Mouse (Mus musculus) CH12.LX (cell line): ENCODE data around the gene Kiz. TPM values are rescaled to one million over a fixed set of nuclear protein-coding genes. Genes with fewer than 3 reads are reported as not detected.

Experiments
- DNase-seq: peaks from one replicate; pipeline ENCODE4 v3.0.0-alpha.2; 2013; ENCODE audit errors: extremely low read depth
- H3K27ac ChIP-seq: 2 replicates; pipeline ENCODE4 v1.5.1; 2012; ENCODE audit warnings: low read depth, mild to moderate bottlenecking, control low read depth, moderate library complexity; ENCODE audit not compliant: insufficient read depth
- H3K27me3 ChIP-seq: replicated peaks from 2 replicates; pipeline ENCODE3; 2012; ENCODE audit warnings: inconsistent platforms
- H3K36me3 ChIP-seq, 2 experiments: replicated peaks in 1 of 2; 2 replicates each; pipeline versions ENCODE3 to v1.6.1; 2012; ENCODE audit warnings: inconsistent platforms in 1 of 2, low read length in 1 of 2, mild to moderate bottlenecking in 1 of 2, mixed read lengths in 1 of 2, moderate library complexity in 1 of 2; ENCODE audit not compliant: control insufficient read depth in 1 of 2, insufficient read depth in 1 of 2
- H3K4me1 ChIP-seq, 2 experiments: 2 replicates each; pipeline ENCODE4 v1.6.1; 2012; ENCODE audit warnings: inconsistent platforms in 1 of 2, moderate library complexity in 1 of 2; ENCODE audit not compliant: insufficient read depth in 2 of 2, control insufficient read depth in 1 of 2
- H3K4me2 ChIP-seq: 2 replicates; pipeline ENCODE4 v1.6.1; 2012; ENCODE audit warnings: low read depth, mild to moderate bottlenecking, control low read depth; ENCODE audit not compliant: poor library complexity, insufficient read depth, severe bottlenecking
- H3K4me3 ChIP-seq, 3 experiments: fragments of 150-350 bp in 1 of 3; sonication (generic) in 1 of 3; replicated peaks in 1 of 3; 2 replicates each; pipeline versions ENCODE3 to v1.5.1; 2011 to 2012; ENCODE audit warnings: low read depth in 2 of 3, low read length in 2 of 3, mild to moderate bottlenecking in 2 of 3, moderate library complexity in 2 of 3, control low read depth in 1 of 3, improper control_type of control experiment in 1 of 3, inconsistent platforms in 1 of 3, mixed read lengths in 1 of 3; ENCODE audit not compliant: poor library complexity in 1 of 3
- H3K79me2 ChIP-seq: replicated peaks from 2 replicates; pipeline ENCODE4 v1.6.1; 2012; ENCODE audit warnings: mild to moderate bottlenecking, moderate library complexity; ENCODE audit not compliant: control insufficient read depth, poor library complexity, insufficient read depth, severe bottlenecking; ENCODE audit errors: extremely low read depth
- H3K9ac ChIP-seq: 2 replicates; pipeline ENCODE4 v1.6.1; 2012; ENCODE audit warnings: low read depth, mild to moderate bottlenecking, control low read depth, moderate library complexity; ENCODE audit not compliant: insufficient read depth
- H3K9me3 ChIP-seq: replicated peaks from 2 replicates; pipeline ENCODE3; 2012; ENCODE audit warnings: low read length, inconsistent platforms, mixed read lengths
- CHD1 ChIP-seq: IDR thresholded peaks from 2 replicates; pipeline ENCODE4 v1.6.1; 2012; ENCODE audit warnings: low read depth, low read length, improper control_type of control experiment, inconsistent platforms
- EP300 ChIP-seq: IDR thresholded peaks from 2 replicates; pipeline ENCODE4 v1.6.1; 2011; ENCODE audit warnings: low read length, improper control_type of control experiment
- ETS1 ChIP-seq: conservative IDR thresholded peaks from 2 replicates; pipeline ENCODE4 v1.6.1; 2012; ENCODE audit warnings: low read depth, mild to moderate bottlenecking, inconsistent platforms, low read length, improper control_type of control experiment, moderate library complexity
- GABPA ChIP-seq: IDR thresholded peaks from 2 replicates; pipeline ENCODE4 v1.6.1; 2012; ENCODE audit warnings: low read depth, low read length, improper control_type of control experiment, inconsistent platforms; ENCODE audit not compliant: insufficient replicate concordance
- HCFC1 ChIP-seq: IDR thresholded peaks from 2 replicates; pipeline ENCODE4 v1.6.1; 2012; ENCODE audit warnings: low read depth, mild to moderate bottlenecking, inconsistent platforms, low read length, improper control_type of control experiment
- KAT2A ChIP-seq: IDR thresholded peaks from 2 replicates; pipeline ENCODE4 v1.6.1; 2012; ENCODE audit warnings: low read length, improper control_type of control experiment, inconsistent platforms; ENCODE audit not compliant: insufficient replicate concordance
- MAFK ChIP-seq: IDR thresholded peaks from 2 replicates; pipeline ENCODE4 v1.6.1; 2011; ENCODE audit warnings: low read length, improper control_type of control experiment; ENCODE audit not compliant: insufficient replicate concordance
- MAX ChIP-seq: IDR thresholded peaks from 2 replicates; pipeline ENCODE4 v1.6.1; 2011; ENCODE audit warnings: low read length, improper control_type of control experiment
- MEF2A ChIP-seq: IDR thresholded peaks from 2 replicates; pipeline ENCODE4 v1.6.1; 2014; ENCODE audit warnings: low read depth, mild to moderate bottlenecking, inconsistent platforms, low read length, improper control_type of control experiment, borderline replicate concordance
- NRF1 ChIP-seq: IDR thresholded peaks from 2 replicates; pipeline ENCODE4 v1.6.1; 2014; ENCODE audit warnings: low read depth, mild to moderate bottlenecking, inconsistent platforms, low read length, improper control_type of control experiment, moderate library complexity
- POLR2AphosphoS2 ChIP-seq: IDR thresholded peaks from 2 replicates; pipeline ENCODE4 v1.6.1; 2011; ENCODE audit warnings: low read depth, low read length, improper control_type of control experiment
- RAD21 ChIP-seq: IDR thresholded peaks from 2 replicates; pipeline ENCODE4 v1.6.1; 2011; ENCODE audit warnings: low read depth, mild to moderate bottlenecking, low read length, improper control_type of control experiment, moderate library complexity
- SIN3A ChIP-seq: IDR thresholded peaks from 2 replicates; pipeline ENCODE4 v1.6.1; 2012; ENCODE audit warnings: low read length, improper control_type of control experiment, inconsistent platforms
- SMC3 ChIP-seq: IDR thresholded peaks from 2 replicates; pipeline ENCODE4 v1.6.1; 2011; ENCODE audit warnings: low read depth, low read length, improper control_type of control experiment
- TBP ChIP-seq: conservative IDR thresholded peaks from 2 replicates; pipeline ENCODE4 v1.6.1; 2011; ENCODE audit warnings: low read depth, low read length, improper control_type of control experiment
- UBTF ChIP-seq: IDR thresholded peaks from 2 replicates; pipeline ENCODE4 v1.6.1; 2012; ENCODE audit warnings: low read depth, mild to moderate bottlenecking, inconsistent platforms, low read length, improper control_type of control experiment, moderate library complexity
- ZC3H11A ChIP-seq: IDR thresholded peaks from 2 replicates; pipeline ENCODE4 v1.6.1; 2012; ENCODE audit warnings: low read depth, mild to moderate bottlenecking, inconsistent platforms, low read length, improper control_type of control experiment
- ZMIZ1 ChIP-seq: IDR thresholded peaks from 2 replicates; pipeline ENCODE4 v1.6.1; 2012; ENCODE audit warnings: low read depth, mild to moderate bottlenecking, inconsistent platforms, low read length, improper control_type of control experiment
- ZNF384 ChIP-seq: IDR thresholded peaks from 2 replicates; pipeline ENCODE4 v1.6.1; 2012; ENCODE audit warnings: low read depth, low read length, improper control_type of control experiment, inconsistent platforms
- dilution Hi-C: fragments of 300-500 bp; cut with MboI; formaldehyde crosslinking; loops from 2 replicates; pipeline ENCODE4 v1.14.3; 2020; ENCODE audit warnings: low sequenced_read_pairs; ENCODE audit not compliant: extremely low pct_unique_long_range_greater_than_20kb, extremely low pct_ligation_motif_present
- in situ Hi-C: fragments of 300-500 bp; cut with MboI; formaldehyde crosslinking; loops from 3 replicates; pipeline ENCODE4 v1.14.3; 2019; ENCODE audit warnings: low sequenced_read_pairs, low pct_ligation_motif_present, low pct_unique_long_range_greater_than_20kb, mixed read lengths
- polyA plus RNA-seq: library from polyadenylated mRNA; unstranded; fragments of >175 nt; gene quantifications from 2 replicates; pipeline ENCODE4 v1.2.1, GENCODE M21; 2012; ENCODE audit warnings: low read depth; ENCODE audit not compliant: insufficient read length
- total RNA-seq, 2 experiments: library from RNA; depleted of rRNA; stranded (reverse); fragments of 300-350 nt in 1 of 2; fragments of >200 nt in 1 of 2; gene quantifications; 2 replicates each; pipeline ENCODE4 v1.2.3; 2012 to 2014

The Kiz gene
- total and polyA plus RNA-seq, 3 experiments: 11.2 to 14.1 (median 13.0) TPM

- H3K4me2 ChIP-seq: no peak overlapping the region
- H3K79me2 ChIP-seq: no peaks in the 10 kb centered on the region
- no peak overlapping the region for H3K4me3 ChIP-seq
- in situ Hi-C loops (no loop called here), dilution Hi-C loops (no loop called here)
- H3K27ac ChIP-seq: no peak overlapping the region
- peaks cover 0 to 1% of the 10 kb centered on the region in 2 experiments for H3K36me3 ChIP-seq
- H3K9ac ChIP-seq: no peak overlapping the region
- DNase-seq: no peak
- H3K27me3 ChIP-seq: no peaks in the 10 kb centered on the region
- H3K4me1 ChIP-seq: no peaks in the 10 kb centered on the region
- TF ChIP-seq TBP (no peak), ZNF384 (no peak), GABPA (no peak), SMC3 (no peak), RAD21 (no peak), HCFC1 (no peak), UBTF (no peak), ZC3H11A (no peak), ETS1 (no peak), NRF1 (no peak)
- H3K9me3 ChIP-seq: no peaks in the 10 kb centered on the region
Measured at GRCm38 (mm10) chr2:146975453-146976028, 119.9 kb downstream of the Kiz start.

GRCm38 (mm10) chr2:146982786-146983185, 127.1 kb downstream of the Kiz start:
- H3K27me3 ChIP-seq: no peaks in the 10 kb centered on the region
- dilution Hi-C loops (no loop called here), in situ Hi-C loops (no loop called here)
- TF ChIP-seq KAT2A (no peak), POLR2AphosphoS2 (no peak), UBTF (no peak), TBP (no peak), CHD1 (no peak), EP300 (no peak)
- H3K4me2 ChIP-seq: no peak overlapping the region
- peaks cover 3% of the 10 kb centered on the region for H3K9me3 ChIP-seq
- H3K36me3 ChIP-seq: no peaks in the 10 kb centered on the region
- no peak overlapping the region for H3K27ac ChIP-seq
- no peak overlapping the region for H3K4me3 ChIP-seq
- no peak for DNase-seq
- H3K9ac ChIP-seq: no peak overlapping the region
- H3K79me2 ChIP-seq: no peaks in the 10 kb centered on the region
- no peaks in the 10 kb centered on the region for H3K4me1 ChIP-seq

GRCm38 (mm10) chr2:146984831-146985230, 129.2 kb downstream of the Kiz start:
- DNase-seq: no peak
- H3K9me3 ChIP-seq: peaks cover 3% of the 10 kb centered on the region
- no peaks in the 10 kb centered on the region for H3K4me1 ChIP-seq
- dilution Hi-C loops: no loop called here
- H3K4me3 ChIP-seq: no peak overlapping the region
- H3K4me2 ChIP-seq: no peak overlapping the region
- H3K79me2 ChIP-seq: no peaks in the 10 kb centered on the region
- no peak overlapping the region for H3K27ac ChIP-seq
- TF ChIP-seq HCFC1: no peak
- TF ChIP-seq GABPA: no peak
- TF ChIP-seq MAFK: no peak
- TF ChIP-seq MEF2A: no peak
- no peak for TF ChIP-seq MAX
- no peak for TF ChIP-seq ZMIZ1
- TF ChIP-seq SIN3A: no peak
- TF ChIP-seq UBTF: no peak
- H3K36me3 ChIP-seq: no peaks in the 10 kb centered on the region
- H3K9ac ChIP-seq: no peak overlapping the region
- in situ Hi-C loops: no loop called here
- H3K27me3 ChIP-seq: no peaks in the 10 kb centered on the region
